Comparison of ENCODE assay signal across 9 mouse cellular contexts in genomic region chr2:68369080-68369479, GRCm38 (mm10).
"Had no signal": no experiment of that assay in that cellular context is flagged by ENCODE, and none has a peak within 500 bp of the region (broad histone marks: within the 10 kb centered on the region; RNA-seq: fewer than 3 reads in every experiment).

No protein-coding gene starts in this region.

- DNase-seq: kidney, postnatal 14 days; layer of hippocampus, postnatal 36 days; liver, embryonic 13.5 days; liver, postnatal 0 days; lung, postnatal 14 days; right cerebral cortex, postnatal 4 days; spleen, adult 18-20 months; thymus, adult 18-20 months; thymus, postnatal 14 days had no signal
